Mouse (Mus musculus): ENCODE measurements around the gene S100a2.
A peak's percentile ranks its signal among the peaks of the same experiment; 100 is the strongest.

Gene S100a2

DNA sequence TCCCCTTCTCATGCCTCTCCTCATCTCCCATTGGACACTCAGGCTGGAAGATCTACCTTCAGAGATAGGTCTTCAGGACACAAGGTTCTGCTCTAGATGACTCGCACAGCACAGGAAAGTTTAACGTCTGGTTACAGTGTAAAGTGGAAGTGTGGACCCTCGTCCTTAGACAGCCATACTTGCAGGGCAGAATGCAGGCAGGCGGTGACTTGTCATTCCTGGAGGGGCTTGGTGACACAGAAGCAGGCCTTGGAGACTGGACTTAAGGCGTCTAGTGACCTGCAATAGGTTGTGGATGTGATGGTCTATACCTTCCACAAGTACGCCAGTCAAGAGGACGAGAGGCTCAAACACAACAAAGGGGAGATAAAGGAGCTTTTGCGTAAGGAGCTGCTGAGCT, at the start of gene S100a2:
Gene S100a2 (plus strand): TSS at position 301 of the 400 bp plus-strand sequence.
- no peak for DNase-seq (ENCODE audit: low read depth, low spot score)

DNA sequence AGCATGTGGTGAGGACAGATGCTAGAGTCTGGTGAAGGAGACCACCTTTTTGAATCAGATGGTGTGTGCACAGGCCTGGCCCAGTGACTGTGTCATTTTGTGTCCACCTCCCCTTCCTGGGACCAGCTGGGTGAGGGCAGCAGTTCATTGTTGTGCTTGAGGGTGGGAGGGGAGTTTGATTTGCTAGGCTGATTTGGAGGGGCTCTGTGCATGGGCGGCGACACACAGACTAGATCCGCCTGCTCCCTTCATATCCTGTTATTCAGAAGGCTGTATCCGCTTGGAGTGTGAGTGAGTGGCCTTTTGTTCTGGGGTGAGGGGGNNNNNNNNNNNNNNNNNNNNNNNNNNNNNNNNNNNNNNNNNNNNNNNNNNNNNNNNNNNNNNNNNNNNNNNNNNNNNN, 49.1 kb upstream of the S100a2 start:
- peak; percentile 90 for DNase-seq (ENCODE audit: low read depth, low spot score)

DNA sequence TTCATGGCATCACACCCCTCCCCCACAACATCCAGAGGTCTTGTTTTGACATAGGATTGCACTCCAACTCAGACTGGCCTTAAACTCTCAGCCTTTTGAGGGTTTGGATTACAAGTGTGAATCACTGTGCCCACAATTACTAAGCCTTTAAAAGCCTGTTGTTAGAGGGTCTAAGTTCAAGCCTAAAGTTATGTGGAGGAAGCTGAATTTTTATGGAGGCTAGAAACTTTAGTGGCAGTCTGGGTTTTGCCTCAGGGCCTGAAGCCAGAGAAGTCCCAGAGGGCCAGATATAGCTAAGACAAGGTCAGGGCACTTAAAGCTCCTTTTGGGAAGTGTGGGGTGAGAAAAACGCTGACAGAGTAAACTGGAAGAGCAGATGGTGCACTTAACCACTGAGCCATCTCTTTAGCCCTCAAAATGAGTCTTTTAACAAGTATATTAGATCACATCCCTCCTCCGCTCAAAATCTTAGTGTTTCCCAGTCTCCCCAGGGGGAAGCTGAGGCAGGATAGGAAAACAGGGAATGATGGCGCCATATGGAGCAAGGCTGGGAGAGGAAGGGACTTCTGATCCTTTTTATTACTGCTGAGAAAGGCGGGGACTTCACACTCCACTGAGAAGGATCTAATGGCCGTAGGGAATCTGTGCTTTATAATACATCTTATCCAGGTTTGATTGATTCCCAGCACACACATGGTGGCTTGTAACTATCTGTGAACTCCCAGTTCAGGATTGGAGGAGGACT, 40.2 kb upstream of the S100a2 start:
- no peak for DNase-seq (ENCODE audit: low read depth, low spot score)

DNA sequence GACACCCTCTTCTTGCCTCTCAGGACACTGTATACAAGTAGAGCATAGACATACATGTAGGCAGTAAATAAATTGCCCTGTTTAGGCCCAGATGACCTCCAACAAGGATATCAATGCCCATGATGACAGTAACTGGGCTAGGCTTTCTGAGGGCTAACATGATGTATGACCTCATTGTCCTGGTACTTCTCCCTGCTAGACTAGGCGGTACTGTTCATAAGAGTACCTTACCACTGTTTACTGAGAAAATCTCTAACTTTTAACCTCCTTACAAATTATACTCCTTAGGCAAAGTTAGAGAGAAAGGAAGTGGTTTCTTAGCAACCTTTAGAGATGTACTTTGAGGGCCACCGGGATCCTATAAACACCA, 39.6 kb upstream of the S100a2 start:
- DNase-seq (ENCODE audit: low read depth, low spot score): no peak

DNA sequence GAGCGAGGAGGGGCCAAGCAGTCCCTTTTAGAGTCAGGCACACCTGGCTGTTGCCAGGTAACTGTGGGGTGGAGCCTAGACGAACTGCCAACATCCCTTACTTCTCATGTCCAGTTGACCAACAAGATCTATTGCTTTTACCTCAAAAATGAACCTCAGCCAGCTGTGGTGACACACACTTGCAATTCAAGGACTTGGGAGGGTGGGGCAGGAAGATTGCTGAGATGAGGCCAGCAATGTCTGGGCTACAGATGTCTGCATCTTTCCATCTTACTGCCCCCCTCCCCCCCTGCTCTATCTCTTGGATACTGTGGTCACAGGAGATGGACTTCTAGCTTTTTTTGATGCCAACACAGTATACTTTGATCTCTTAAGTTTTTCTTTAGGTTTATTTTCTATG, 37.8 kb upstream of the S100a2 start:
- no peak for DNase-seq (ENCODE audit: low read depth, low spot score)

DNA sequence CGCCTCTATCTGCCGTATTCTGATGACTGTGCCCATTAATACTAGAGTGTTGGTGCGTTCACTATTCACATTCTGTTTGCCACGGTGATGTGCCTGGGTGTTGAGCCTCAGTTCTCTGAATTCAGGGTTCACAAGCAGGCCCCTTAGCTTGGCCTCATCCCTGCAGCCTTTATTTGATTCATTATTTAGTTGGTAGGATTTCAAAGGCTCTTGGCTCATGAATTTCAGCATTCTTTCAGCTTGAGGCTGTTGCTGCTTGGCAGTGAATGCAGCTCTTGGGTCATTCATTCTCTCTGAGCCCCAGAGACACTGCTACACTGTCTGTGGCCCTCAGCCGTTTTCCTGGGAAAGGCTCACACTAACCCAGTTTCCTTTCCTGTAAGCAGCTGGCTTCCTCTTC, 34.1 kb upstream of the S100a2 start:
- peak; percentile 84 for DNase-seq (ENCODE audit: low read depth, low spot score)

DNA sequence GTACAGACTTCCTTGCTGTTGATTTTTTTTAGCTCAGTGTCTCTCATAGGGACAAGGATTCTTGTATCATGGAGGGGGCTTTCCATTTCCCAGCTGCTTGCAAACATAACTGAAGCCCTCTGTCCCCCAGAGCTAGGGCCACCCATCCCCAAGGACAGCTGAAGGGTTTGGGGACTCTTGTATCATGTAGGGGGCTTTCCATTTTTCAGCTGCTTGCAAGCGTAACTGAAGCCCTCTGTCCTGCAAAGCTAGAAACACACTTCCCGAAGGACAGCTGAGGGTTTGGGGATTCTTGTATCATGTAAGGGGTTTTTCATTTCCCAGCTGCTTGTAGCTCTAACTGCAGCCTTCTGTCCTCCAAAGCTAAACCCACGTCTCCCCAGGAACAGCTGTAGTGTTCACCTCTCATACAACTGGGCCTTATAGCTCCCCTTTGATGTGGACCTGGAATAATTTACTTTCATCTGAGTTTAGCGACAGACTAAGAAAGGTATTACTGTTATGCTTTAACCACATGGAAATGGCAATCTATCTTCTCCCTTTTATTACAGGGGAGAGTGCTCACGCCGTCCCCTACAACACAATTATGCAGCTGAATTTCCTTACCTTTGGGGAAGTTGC, 29.9 kb upstream of the S100a2 start, which contains the start of gene S100a3:
Gene S100a3 (plus strand): TSS at position 571 of the 621 bp plus-strand sequence.
- DNase-seq (ENCODE audit: low read depth, low spot score): peak; percentile 16

DNA sequence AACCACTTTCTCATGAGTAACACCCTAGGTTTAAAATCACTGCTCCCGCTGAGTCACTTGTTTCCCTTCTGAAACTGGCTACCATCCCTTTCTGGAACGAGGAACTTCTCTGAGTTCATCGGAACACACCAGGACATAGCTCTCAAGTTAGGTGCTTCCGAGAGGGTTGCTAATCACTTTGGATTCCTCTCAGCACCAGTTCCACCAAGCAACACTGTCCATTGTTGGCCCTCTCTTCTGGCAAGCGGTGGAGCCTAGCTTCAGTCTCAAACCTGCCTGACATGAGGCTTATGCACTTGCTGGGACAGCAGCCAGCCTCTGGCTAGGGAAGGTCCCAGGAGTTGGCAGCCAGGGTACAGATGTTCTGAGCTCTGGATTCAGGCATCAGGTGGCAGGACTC, 15.4 kb upstream of the S100a2 start:
- peak; percentile 10 for DNase-seq (ENCODE audit: low read depth, low spot score)

DNA sequence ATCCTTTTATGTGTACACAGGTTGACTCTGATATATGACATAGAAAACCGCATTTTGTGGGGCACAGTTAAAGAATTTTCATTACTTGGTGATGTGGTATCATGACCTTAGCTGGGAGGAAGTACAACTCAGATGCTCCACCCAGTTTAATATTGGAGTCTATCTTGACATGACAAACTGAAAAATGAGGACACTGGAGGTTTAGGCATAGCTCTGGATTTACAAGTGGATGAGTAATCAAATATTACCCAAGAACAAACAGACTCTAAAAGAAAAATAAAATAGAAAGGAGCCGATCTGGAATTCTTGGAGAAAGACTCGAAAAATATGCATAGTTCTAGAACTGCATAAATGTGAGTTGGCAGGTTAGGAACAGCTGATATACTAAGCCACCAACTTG, 14.7 kb upstream of the S100a2 start:
- no peak for DNase-seq (ENCODE audit: low read depth, low spot score)

DNA sequence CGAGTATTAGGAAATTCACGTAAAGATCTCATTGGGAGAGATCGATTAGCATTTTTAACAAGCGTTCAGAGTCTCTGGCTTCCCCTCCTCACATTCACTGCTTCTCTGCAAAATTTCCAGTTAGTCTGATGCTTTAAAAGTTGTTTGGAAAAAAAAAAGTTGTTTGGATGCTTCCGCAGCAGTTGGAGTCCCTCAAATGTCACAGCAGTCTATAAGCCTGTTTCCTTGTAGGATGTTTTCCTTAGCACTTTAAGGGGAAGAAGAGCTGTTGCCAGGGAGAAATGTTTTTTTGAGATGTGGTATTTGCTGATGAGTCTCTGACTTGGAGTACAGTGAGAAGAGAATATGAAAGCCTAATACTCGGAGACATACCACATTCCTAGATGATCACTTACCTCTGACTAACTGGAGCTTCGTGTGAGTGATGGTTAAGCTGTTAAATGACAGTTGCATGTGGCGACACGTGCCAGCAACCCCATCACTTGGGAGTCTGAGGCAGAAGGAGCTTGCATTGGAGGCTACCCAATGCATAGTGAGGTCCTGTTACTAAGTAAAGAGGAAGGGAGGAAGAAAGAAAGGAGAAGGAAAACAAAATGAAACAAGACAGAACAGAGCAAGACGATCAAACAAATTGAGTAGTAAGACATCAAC, 13.6 kb upstream of the S100a2 start:
- DNase-seq (ENCODE audit: low read depth, low spot score): peak; percentile 34

DNA sequence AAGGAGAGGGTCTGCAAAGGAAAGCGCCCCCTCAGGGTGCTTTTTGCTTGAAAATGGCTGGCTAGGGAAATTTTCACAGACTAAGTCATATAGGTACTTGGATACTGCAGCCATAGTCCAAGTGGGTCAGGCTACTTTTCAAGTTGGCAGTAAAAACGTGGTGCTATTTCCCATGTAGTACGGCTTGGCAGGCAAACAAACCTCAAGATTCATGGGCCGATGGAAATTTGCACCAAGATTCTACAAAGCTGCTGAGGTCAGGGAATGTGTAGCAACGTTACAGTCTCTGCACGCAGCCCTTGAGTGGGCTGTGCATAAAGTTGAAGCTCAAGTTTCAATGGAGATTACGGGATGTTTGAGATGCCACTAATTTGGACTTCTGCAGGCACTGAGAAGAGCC, 10.6 kb upstream of the S100a2 start:
- no peak for DNase-seq (ENCODE audit: low read depth, low spot score)

DNA sequence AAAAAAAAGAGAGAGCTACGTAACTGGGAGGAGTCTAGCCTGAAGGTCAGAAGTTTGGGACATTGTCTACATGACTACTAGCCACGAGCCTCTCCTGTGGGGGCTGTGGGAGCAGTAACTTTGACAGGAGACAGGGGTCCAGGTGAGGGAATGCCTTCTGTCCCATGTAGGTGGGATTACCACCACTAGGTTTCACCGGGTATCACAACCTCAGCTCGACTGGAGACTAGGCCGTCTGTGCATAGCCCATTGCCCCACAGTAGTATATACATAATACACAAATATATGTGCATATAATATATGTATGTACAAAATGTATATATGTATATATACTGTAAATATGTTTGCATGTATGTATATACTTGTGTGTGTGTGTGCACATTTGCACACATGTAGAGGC, 8.9 kb upstream of the S100a2 start:
- no peak for DNase-seq (ENCODE audit: low read depth, low spot score)

DNA sequence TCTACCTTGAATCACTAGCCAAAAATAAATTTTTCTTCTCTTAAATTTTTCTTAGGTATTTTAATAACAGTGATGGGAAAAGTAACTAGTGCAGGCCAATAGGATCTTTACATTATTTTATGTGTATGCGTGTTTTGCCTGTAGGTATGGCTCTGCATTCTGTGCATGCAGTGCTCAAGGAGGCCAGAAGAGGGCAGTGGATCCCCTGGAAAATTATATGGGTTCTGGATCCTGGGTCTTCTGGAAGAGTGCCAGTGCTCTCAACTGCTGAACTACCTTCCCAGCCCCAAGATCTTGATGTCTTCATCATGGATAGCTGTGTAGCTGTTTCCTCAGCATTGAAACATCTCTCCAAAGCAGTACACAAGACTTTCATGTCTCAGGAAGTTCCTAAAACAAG, 7.9 kb upstream of the S100a2 start:
- no peak for DNase-seq (ENCODE audit: low read depth, low spot score)

DNA sequence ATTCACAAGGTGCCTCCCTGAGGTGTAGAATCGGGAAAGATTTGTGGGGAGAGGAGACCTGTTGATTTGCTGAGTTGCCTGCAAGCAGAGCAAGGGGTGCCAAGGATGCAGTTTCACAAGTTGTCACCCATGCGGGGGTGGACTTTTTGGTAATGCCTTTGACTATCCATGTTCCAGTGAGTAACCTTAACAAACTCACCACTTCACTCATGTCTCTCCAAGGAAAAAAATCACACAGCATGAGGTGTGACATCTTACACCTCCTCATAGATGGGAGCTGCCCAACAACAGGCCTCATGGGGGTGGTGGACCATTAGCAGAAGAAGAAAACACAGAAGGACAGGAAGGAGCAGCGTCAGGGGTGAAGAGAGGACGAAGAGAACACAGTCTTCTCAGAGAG, 7.5 kb upstream of the S100a2 start:
- no peak for DNase-seq (ENCODE audit: low read depth, low spot score)

DNA sequence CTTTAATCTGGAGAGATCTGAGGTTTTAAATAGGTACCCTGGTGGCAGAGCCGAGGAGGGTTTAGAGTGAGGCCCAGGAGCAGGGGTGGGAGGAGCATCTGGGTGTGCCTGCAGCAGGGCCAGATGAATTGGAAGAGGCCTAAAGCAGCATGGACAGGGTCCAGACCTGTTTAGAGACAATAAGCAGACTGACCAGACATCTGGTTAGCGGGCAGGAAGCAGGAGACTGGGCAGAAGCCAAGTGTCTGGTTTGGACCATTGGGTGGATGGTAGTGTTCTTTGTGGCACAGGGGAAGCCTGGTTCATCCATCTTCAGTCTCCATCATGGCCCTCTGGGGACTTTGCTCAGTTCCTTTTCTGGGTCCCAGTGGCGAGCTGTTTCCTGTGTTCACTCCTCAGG, 6.2 kb upstream of the S100a2 start:
- no peak for DNase-seq (ENCODE audit: low read depth, low spot score)

DNA sequence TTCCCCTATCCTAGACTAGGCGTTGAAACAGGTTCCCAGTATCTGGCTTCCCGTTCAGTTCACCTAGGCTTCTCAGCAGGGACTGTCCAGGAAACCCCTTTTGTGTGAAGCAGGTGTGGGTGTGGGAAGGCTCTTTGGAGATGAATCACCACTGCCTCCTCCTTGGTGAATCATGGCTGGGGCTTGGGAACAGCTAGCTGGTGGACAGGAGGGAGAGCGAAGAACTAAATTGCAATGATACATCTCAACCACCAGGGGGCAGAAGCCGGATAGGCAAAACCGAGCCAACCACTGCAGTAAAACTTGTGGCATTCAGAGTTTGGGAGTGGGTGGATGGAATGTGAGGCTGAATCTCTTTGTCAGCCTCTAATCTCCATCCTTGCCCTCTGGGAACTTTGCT, 4.5 kb upstream of the S100a2 start:
- DNase-seq (ENCODE audit: low read depth, low spot score): peak; percentile 91

DNA sequence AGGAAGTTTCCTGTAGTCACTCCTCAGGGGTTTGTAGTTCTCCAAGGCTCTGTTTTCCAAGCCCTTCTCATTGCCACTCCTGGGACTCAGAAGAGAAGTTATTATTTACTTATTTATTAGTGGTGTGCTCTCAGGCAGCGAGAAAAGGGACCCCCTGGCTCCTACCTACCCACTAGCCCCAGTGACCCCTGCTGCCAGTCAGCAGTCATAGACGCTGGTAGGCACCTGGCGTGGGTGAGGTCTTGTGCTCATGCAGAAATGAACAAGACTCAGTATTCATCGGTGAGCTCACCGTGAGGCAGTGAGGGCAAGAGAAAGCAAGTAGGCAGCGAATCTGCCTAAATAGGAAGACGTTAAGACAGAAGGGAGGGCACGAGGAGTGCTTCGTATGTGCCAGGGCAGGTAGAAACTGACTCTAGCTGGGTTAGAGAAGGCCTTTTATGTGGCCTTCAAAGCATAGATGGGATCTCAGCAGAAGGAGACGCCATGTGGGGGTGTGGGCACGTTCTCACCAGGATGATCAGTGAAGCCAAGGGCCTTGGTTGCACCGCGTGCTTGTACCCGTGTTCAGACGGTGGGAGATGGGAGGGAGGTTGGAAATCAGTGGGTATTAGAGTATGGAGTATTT, 3.9 kb upstream of the S100a2 start:
- no peak for DNase-seq (ENCODE audit: low read depth, low spot score)

DNA sequence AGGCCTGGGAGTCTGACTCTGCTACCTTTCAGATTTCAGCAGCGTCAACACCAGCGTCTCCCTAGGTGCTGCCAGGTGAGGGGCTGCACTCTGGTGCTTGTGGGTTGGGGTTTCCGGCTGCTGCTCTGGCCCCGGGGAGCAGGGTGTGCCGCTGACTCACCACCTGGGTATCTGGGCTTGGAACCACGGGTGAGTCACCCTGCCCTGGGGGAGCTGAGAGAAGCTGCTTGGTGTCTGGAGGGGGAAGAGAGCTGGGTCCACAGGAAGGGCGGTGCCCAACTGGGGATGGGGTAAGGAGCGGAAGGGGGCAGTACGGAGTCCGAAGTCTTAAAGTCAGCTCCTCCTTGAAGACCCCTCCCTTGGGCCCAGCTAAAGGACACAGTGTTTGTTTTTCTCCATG, 3.1 kb upstream of the S100a2 start:
- DNase-seq (ENCODE audit: low read depth, low spot score): peak; percentile 82

DNA sequence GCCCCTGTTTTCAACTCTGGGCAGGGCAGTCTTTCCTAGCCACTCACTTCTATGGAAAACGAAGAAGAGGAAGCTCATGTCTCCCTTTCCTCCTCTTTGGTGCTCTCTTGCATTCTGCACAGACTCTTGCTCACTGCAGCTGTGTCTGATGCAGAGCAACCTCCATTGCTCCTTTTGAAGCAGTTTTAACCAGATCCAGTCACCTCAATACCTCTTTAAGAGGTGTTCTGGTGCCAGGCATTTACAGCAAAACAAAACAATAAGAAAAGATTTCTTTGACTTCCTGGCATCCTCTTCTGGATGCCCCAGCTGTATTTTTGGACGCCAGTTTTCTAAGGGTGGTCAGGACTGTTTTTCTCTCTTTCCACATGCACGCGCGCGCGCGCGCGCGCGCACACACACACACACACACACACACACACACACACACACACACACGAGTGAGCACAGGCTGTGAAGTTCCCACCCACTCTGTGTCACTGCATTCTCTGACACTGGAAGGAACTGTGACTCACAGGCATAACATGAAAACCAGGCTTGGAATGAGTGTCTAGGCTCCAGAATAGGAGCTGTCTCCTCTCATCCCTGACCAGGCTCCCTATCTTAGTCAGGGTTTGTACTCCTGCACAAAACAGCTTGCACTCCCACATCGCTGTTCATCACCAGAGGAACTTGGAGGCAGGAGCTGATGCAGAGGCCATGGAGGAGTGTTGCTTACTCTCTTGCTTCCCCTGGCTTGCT, 2.5 kb upstream of the S100a2 start:
- DNase-seq (ENCODE audit: low read depth, low spot score): peak; percentile 95

DNA sequence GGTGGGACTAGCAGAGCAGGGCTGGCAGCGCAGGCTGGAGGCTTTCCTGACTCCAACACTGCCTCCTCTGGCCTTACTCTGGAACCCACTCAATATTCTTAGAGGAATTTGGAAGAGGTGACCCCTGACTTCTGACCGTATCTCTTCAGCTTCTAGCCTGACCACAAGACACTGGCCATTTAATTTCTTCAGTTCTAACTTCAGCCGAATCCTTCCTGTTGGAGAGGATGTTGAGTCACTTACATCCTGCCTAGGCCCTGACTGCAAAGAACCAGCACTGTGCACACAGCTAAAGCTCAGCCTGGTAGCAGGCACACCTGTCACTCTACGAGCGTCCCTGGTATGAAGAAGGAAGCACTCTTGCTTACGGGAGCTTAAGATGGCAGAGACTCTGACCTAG, 657 bp upstream of the S100a2 start:
- DNase-seq (ENCODE audit: low read depth, low spot score): no peak

DNA sequence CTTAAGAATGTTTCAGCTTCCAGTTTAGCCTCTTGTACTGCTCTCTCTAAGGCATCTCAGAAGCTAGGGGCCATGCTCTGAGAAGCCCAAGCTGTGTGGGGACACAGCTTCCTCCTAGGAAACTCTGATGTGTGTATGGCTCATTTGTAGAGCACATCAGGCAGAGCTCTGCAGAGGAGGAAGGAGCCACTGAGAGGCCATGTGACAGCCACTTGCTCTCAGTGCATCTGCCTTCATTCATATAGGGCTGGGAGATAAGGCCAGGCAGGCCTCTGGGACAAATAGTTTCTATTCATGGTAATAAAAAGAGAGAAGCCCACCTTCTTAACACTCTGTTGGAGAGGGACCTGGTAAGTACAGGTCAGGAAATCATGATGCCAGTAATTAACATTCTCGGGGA, 4.4 kb downstream of the S100a2 start:
- no peak for DNase-seq (ENCODE audit: low read depth, low spot score)

DNA sequence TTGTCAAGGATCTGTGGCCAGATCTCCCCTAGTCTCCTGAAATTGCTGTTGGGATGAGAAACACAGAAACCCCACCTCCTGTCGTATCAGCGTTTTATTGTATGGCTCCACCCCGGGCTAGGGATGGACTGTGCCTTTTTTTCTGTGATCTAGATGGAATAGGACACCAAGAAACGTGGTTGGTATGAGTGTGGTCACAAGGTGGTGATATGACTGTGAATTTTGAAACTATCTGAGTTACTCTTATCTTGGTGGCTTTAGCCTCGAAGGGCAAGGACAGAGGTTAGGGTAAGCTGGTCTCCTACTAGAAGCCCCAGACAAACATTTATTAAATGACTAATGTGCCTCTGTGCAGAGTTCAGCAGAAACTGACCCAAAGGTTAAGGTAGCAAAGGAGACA, 5.5 kb downstream of the S100a2 start:
- DNase-seq (ENCODE audit: low read depth, low spot score): no peak

Data from brain, adult 2 months (tissue).